Mouse (Mus musculus): ENCODE data around the gene Rnf215.

GRCm38 (mm10) chr11:4094378-4095170 lies 40.4 kb upstream of the Rnf215 start:
- TF ChIP-seq GATA1 (IDR thresholded peaks at IDR 0.05; ENCODE audit: borderline replicate concordance, low read length) (no peak), FLI1 (IDR thresholded peaks at IDR 0.05; ENCODE audit: low read length) (no peak)
